Mouse (Mus musculus) brown adipose tissue, adult 24 weeks (tissue): ENCODE measurements at regions not wholly inside any gene's neighbourhood (a gene's known extent, or its start where the extent isn't known, plus 50 kb on each side); places are given as distances from the start of the nearest gene placed in this dataset.

Experiments used
- H3K27ac ChIP-seq: fragments of 200-500 bp; replicated peaks from 2 replicates; pipeline ENCODE4 v1.5.1; 2012; ENCODE audit warnings: low read depth, mild to moderate bottlenecking, low read length
- H3K4me1 ChIP-seq: fragments of 200-500 bp; 2 replicates; pipeline ENCODE4 v1.6.1; 2012; ENCODE audit warnings: low read length, mixed read lengths; ENCODE audit not compliant: control insufficient read depth, insufficient read depth, insufficient read length
- H3K4me3 ChIP-seq: fragments of 200-500 bp; 2 replicates; pipeline ENCODE4 v1.5.1; 2012; ENCODE audit warnings: low read depth, mild to moderate bottlenecking, low read length, moderate library complexity; ENCODE audit not compliant: insufficient read depth

DNA sequence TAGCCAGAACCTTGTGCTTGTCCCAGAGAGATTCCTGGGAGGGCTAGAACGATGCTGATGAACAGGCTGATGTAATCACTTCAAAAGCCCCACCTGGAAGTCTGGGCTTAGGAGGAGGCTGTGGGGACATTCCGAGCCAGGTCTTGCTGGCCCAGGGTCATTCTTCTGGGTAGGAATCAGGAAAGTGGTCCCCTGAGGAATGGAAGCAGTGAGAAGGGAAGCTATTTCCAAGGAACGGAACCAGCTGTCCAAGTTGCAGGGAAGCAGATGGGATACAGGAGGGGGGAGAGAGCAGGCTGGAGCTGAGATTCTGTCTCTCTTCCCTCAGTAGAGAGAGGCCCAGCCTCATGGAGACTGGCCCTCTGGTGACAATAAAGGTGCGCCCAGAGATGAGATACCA is 243.9 kb downstream of the Tcf7l2 start:
- Histone ChIP-seq H3K4me1 (no peaks in the 10 kb centered on the region; the same call in 1 of the 2 replicates), H3K27ac (no peak overlapping the region), H3K4me3 (no peak overlapping the region)

- H3K4me3 ChIP-seq = no peak overlapping the region
- H3K27ac ChIP-seq = no peak overlapping the region
- H3K4me1 ChIP-seq = no peaks in the 10 kb centered on the region
These were observed 250.4 kb downstream of the Tcf7l2 start for GRCm38 (mm10) chr19:55991791-55992726.

- Histone ChIP-seq H3K4me3 (no peak overlapping the region), H3K27ac (no peak overlapping the region), H3K4me1 (no peaks in the 10 kb centered on the region)
These were observed 251.1 kb downstream of the Tcf7l2 start for GRCm38 (mm10) chr19:55992727-55993066.

GRCm38 (mm10) chr19:55995721-55996120 is 254.1 kb downstream of the Tcf7l2 start:
- no peak overlapping the region for H3K27ac ChIP-seq
- H3K4me1 ChIP-seq = no peaks in the 10 kb centered on the region

DNA sequence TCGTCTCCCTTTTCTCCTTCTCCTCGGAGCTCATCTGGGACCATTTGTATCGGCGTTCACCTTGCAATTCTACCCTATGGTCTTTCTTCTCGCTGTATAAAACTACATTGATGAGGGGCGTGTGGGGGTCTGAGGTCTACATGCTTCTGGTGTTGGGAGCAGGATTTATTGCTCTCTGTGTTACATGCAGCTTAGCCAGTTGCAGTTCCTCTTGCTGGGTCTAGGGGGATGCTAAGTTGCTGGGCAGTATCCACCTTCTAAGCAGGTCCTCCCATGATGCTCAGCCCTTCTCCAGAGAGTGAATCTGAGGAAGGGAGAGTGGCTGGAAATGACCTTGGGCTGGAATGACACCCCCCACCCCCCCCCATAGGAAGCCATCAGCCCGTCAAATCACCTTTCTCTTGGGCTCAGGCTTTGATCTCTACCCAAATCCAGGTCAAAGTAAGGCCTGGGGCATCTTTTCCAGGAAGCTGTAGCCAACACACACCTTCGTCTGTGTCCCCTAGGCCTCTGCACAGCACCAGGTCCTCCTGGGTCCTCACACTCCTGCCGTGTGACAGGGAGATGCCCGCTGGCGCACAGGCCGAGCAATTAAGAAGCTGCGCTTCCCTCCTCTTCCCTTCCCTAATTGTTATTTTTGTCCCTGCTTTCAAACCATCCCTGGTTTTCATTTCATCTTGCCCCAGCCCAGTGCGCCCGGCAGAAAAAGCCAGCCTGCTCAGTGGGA is 257.0 kb downstream of the Tcf7l2 start:
- H3K4me1 ChIP-seq = no peaks in the 10 kb centered on the region
- H3K4me3 ChIP-seq = no peak overlapping the region

More at GRCm38 (mm10) chr19:55995721-55996120, 254.1 kb downstream of the Tcf7l2 start:
- H3K4me3 ChIP-seq = no peak overlapping the region

DNA sequence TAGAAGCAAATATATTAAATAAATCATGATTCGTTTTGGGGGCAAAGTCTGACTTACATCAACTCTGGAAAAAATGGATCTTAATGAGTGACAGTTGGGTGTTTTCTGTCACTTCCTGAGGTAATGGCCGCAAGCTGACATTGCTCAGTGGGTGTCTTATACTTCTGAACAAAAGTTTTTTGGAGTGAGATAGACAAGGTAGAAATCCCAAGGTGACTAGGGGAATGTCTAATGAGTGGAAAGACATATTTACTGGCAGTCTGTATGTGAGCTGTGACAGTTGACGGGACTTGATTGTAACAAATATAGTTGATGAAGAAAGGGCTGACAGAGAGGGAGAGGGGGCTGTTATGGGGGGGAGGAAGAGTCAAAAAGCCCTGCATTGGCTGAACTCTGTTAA is 257.8 kb downstream of the Tcf7l2 start:
- Histone ChIP-seq H3K4me3 (no peak overlapping the region), H3K4me1 (no peaks in the 10 kb centered on the region), H3K27ac (no peak overlapping the region)

More for the DNA sequence above, 257.0 kb downstream of the Tcf7l2 start:
- no peak overlapping the region for H3K27ac ChIP-seq

DNA sequence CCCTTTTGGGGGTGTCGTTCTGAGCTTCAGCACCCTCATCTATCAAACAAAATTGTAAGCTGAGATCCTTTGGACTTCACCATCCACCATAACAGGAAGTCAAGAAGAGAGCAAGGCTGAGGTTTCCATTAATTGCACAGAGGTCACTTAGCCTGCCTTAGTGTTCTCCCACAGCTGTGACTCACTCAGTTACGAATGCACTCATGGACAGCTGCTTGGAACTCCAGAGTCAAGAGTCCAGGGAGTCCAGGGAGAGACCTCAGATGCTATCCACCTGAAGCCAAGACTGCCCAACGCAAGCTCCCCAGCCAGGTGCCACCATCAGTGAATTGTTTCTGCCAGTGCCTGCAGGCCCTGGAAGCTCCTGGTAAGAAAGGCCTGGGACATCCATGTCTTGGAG is 259.8 kb downstream of the Tcf7l2 start:
- H3K27ac ChIP-seq = no peak overlapping the region
- H3K4me1 ChIP-seq = no peaks in the 10 kb centered on the region
- H3K4me3 ChIP-seq = no peak overlapping the region

- Histone ChIP-seq H3K27ac (no peak overlapping the region), H3K4me1 (no peaks in the 10 kb centered on the region), H3K4me3 (no peak overlapping the region)
These were observed 264.3 kb downstream of the Tcf7l2 start for GRCm38 (mm10) chr19:56005886-56006285.

DNA sequence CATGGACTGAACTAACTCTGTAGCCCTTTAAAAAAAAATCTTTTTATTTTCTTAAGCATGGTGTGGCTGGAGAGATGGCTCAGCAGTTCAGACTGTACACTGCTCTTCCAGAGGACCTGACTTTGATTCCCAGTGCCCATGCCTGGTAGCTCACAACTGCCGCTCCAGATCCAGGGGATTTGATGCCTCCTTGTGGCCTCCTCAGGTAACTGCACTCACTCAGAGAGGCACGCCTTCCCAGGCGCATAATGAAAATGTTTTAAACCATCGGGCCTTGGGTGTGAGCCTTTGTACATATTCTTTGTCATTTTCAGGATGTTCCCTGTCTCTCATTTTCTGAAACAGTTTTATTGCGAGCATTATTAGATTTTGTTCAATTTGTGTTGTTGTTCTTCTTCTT is 265.8 kb downstream of the Tcf7l2 start:
- H3K27ac ChIP-seq = no peak overlapping the region
- H3K4me1 ChIP-seq = no peaks in the 10 kb centered on the region
- H3K4me3 ChIP-seq = no peak overlapping the region

DNA sequence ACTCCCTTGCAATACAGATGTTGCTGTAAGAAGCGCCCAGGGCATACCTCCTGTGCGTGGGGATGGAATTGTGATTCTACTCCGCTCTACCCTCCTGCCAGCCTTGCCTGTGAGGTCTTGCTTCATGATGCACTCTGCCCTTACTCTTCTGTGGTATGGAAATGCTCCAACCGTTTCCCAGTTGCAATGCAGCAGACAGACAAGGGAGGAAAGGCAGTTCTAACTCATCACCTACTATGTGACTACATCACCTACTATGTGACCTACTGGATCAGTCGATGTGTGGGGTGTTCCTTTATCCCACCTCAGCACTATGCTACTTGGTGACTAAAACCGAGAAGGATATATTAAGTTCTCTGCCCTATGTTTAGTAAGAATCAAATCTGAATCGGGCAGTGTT is 269.1 kb downstream of the Tcf7l2 start:
- no peak overlapping the region for H3K27ac ChIP-seq
- H3K4me3 ChIP-seq = no peak overlapping the region

DNA sequence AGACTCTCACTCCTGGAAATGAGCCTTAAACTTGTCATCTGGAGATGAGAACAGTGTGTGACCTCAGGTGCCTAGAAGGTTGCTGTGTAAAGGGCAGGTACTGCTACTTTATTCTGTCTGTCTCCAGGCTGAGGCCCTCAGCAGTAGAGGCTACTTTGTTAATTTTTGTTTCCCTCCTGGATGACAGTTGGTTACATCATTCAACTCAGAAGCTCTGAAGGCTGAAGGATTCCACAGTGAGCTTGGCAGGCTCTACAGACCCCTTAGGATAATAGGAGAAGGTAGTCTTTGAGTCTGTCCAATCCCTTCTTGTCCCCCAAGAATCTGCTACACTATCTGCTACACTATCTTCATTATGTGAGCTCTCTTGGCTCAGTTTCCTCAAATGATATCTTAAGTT is 269.7 kb downstream of the Tcf7l2 start:
- Histone ChIP-seq H3K4me1 (no peaks in the 10 kb centered on the region; the same call in 1 of the 2 replicates), H3K4me3 (no peak overlapping the region), H3K27ac (no peak overlapping the region)

More for the DNA sequence above, 269.1 kb downstream of the Tcf7l2 start:
- H3K4me1 ChIP-seq = no peaks in the 10 kb centered on the region

DNA sequence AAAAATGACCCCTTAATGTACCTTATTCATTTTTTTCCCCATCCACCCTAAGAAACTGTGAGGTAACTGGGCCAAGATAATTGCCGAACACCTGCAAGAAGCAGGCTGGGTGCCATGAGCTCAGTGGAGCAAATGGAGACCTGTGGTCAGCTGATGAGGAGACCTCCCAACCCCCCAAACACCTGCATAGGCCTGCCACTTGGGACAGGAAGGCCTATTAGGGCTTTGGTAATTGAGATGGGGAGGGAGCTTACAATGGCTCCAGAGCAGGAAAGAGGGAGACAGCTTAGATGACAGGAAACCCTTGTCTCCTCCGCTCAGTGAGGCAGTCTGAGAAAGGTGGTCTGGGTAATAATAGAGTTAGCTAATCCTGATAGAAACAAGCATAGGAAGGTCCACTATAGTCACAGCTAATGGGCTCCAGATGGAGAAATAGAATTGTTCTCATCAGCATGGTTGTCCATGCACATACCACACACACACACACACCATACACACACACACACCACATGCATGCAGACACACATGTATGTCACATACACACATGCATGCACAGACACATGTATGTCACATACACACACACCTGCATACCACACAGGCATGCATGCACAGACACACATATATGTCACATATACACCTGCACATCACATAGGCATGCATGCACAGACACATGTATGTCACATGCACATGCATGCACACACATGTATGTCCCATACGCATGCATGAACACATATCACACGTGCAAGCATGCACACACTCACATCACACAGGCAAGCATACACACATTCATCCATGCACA is 270.2 kb upstream of the Habp2 start:
- no peak overlapping the region for H3K4me3 ChIP-seq
- peaks cover 2% of the 10 kb centered on the region; the same call in 1 of the 2 replicates for H3K4me1 ChIP-seq
- no peak overlapping the region for H3K27ac ChIP-seq

GRCm38 (mm10) chr19:56017524-56017923 is 269.4 kb upstream of the Habp2 start:
- Histone ChIP-seq H3K4me1 (peaks cover 2% of the 10 kb centered on the region; the same call in 1 of the 2 replicates), H3K27ac (no peak overlapping the region), H3K4me3 (no peak overlapping the region)

DNA sequence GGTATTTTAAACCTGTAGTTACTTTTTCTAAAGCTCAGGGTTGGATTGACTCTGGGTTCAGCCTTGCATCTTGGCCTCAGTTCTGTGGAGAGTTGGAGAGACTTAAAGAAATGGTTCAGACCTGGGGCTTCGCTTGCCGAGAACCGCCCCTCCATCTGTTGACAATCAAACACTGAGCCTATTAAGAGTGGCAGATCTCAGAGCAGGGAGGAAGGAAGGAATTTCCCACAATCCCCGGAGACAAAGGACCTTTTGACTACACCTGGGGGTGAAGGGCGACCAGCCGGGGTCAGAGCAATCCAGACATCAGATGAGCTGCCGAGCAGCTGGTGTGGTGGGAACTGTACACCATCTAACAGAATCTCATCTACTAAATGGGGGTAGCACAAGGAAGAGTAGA is 267.8 kb upstream of the Habp2 start:
- H3K4me3 ChIP-seq = no peak overlapping the region
- H3K27ac ChIP-seq = no peak overlapping the region
- H3K4me1 ChIP-seq = peaks cover 2% of the 10 kb centered on the region; the same call in 1 of the 2 replicates

- Histone ChIP-seq H3K4me1 (no peaks in the 10 kb centered on the region), H3K27ac (no peak overlapping the region), H3K4me3 (no peak overlapping the region)
These were observed 264.6 kb upstream of the Habp2 start for GRCm38 (mm10) chr19:56022348-56022747.
